Mouse (Mus musculus) liver, embryonic 14.5 days (tissue): Measurements from ENCODE around the gene Bcl2l11.

ENCODE experiments used
- CTCF ChIP-seq: IDR thresholded peaks from 2 replicates; pipeline ENCODE4 v1.5.1; 2016; ENCODE audit warnings: antibody characterized with exemption, low read depth, control low read depth
- EP300 ChIP-seq: IDR thresholded peaks from 2 replicates; pipeline ENCODE4 v1.6.1; 2016; ENCODE audit warnings: antibody characterized with exemption, low read depth

DNA sequence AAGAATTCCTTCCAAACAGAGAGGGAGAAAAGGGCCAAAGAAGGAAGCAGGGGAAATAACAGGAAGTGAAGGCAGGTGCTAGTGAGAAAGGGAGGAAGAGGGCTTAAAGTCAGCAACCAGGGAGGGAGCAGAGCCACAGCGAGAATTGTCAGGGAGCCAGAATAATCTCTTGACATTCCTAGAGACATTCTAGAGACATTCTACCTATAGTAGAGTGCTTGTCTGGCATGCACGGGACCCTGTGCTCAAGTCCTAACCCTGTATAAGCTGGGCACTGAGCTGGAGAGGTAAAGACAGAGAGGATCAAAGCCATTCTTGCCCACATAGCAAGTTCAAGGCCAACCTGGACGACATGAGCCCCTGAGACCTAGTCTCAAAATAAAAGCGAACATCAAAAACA lies 60.1 kb downstream of the Bcl2l11 start:
- no peak for TF ChIP-seq CTCF
- no peak for TF ChIP-seq EP300
